Mouse (Mus musculus): ENCODE data around the gene Slc9a6. TPM values are rescaled to one million over a fixed set of nuclear protein-coding genes. Genes with fewer than 3 reads are reported as not detected.

Slc9a6 gene
- polyA plus RNA-seq, 1 experiment from 2014 or later, result 12.1 TPM

DNA sequence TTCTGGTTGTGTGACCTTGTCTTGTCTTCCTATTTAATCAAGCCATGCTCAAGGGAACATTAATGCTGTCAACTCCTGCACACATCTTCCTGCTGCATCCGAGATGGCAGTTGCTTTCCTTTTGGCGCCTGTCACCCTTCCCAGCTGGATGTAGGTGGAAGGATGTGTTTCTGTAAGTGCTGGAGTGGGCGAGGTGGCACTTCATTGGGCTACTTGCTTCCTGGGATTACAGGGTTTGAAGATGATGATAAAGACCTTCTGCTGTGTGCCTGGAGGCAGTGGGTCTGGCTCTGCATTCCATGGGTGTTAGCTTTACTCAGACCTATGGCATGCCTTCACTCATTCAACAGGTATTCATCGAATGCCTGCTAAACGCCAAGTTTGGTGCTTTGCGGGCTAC, 68.2 kb downstream of the Slc9a6 start:
- no peak overlapping the region for H3K9ac ChIP-seq (ENCODE audit: low read length)
- no peaks in the 10 kb centered on the region for H3K27me3 ChIP-seq (ENCODE audit: control insufficient read depth, insufficient read depth, low read length)
- ATAC-seq (replicated peaks; ENCODE audit: low FRiP score), result no peak

DNA sequence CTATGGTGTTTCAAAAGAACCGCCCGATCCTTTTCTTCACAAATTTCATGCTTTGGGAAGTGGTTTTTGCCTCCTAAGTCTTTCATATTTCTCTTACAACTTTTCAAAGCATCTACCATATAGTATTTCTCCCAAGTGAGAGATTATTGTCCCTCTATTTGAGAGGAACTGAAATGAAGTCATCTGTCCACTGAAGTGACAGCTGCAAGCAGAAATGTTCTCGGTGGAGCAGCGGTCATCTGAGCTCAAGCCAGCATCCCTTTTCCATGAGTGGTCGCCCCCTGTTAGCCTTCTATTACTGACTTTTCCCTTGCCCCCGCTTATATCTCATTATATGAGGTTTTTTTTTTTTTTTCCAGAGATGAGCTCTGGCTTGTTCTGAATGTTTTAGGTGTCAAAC, 69.5 kb downstream of the Slc9a6 start:
- no peak for ATAC-seq (replicated peaks; ENCODE audit: low FRiP score)

More for the DNA sequence above, 68.2 kb downstream of the Slc9a6 start:
- no peaks in the 10 kb centered on the region for H3K36me3 ChIP-seq (ENCODE audit: control insufficient read depth, insufficient read depth, low read length)
- no peaks in the 10 kb centered on the region for H3K4me1 ChIP-seq (replicated peaks; ENCODE audit: control insufficient read depth, insufficient read depth, low read length)
- no peak overlapping the region for H3K4me2 ChIP-seq (ENCODE audit: low read depth, low read length, severe bottlenecking)
- no peak for DNase-seq (ENCODE audit: low spot score)
- H3K4me3 ChIP-seq (ENCODE audit: low read depth, low read length), result no peak overlapping the region
- H3K27ac ChIP-seq (ENCODE audit: low read depth, low read length), result no peak overlapping the region
- 88% methylated on average over 6 of the region's 6 CpGs for WGBS
- H3K9me3 ChIP-seq (ENCODE audit: control insufficient read depth, low read length), result no peaks in the 10 kb centered on the region

DNA sequence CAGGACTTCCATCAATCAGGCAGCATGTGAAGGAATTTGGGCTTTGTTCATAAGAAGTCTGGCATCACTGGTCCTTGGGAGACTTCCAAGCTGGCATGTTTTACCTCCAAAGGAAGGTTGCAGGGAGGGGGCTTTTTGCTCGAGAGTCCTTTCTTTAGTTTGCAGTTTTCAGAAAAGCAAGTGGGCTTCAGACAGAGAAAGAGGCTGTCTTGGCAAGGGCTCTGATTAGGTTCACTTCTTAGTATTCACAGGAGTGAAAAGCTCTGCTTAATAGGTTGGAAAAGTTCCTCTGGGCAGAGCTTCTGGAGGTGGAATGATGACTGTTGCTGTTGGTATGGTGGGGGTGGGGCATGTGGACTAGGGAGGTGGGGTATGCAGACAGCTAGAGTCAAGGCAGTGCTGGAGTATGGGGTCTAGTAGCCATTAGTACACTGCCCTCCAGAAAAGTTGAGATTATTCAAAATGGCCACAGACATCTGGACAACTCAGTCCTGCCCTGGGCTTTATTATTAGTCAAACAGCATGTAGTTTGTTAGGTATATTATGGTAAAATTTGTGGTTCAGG, 72.7 kb downstream of the Slc9a6 start:
- H3K4me2 ChIP-seq (ENCODE audit: low read depth, low read length, severe bottlenecking), result no peak overlapping the region
- DNase-seq (ENCODE audit: low spot score) (no peak), ATAC-seq (replicated peaks; ENCODE audit: low FRiP score) (no peak)
- H3K36me3 ChIP-seq (ENCODE audit: control insufficient read depth, insufficient read depth, low read length), result no peaks in the 10 kb centered on the region
- WGBS, result 57% methylated on average over 1 of the region's 1 CpGs
- H3K9me3 ChIP-seq (ENCODE audit: control insufficient read depth, low read length), result no peaks in the 10 kb centered on the region
- no peaks in the 10 kb centered on the region for H3K27me3 ChIP-seq (ENCODE audit: control insufficient read depth, insufficient read depth, low read length)
- H3K27ac ChIP-seq (ENCODE audit: low read depth, low read length), result no peak overlapping the region
- no peak overlapping the region for H3K4me3 ChIP-seq (ENCODE audit: low read depth, low read length)
- H3K4me1 ChIP-seq (replicated peaks; ENCODE audit: control insufficient read depth, insufficient read depth, low read length), result no peaks in the 10 kb centered on the region
- H3K9ac ChIP-seq (ENCODE audit: low read length), result no peak overlapping the region

More for the DNA sequence above, 69.5 kb downstream of the Slc9a6 start:
- Histone ChIP-seq H3K27ac (ENCODE audit: low read depth, low read length) (no peak overlapping the region), H3K9me3 (ENCODE audit: control insufficient read depth, low read length) (no peaks in the 10 kb centered on the region), H3K4me2 (ENCODE audit: low read depth, low read length, severe bottlenecking) (no peak overlapping the region), H3K9ac (ENCODE audit: low read length) (no peak overlapping the region), H3K36me3 (ENCODE audit: control insufficient read depth, insufficient read depth, low read length) (no peaks in the 10 kb centered on the region), H3K27me3 (ENCODE audit: control insufficient read depth, insufficient read depth, low read length) (no peaks in the 10 kb centered on the region), H3K4me1 (replicated peaks; ENCODE audit: control insufficient read depth, insufficient read depth, low read length) (no peaks in the 10 kb centered on the region), H3K4me3 (ENCODE audit: low read depth, low read length) (no peak overlapping the region)
- WGBS, result 93% methylated on average over 6 of the region's 6 CpGs
- DNase-seq (ENCODE audit: low spot score), result no peak

DNA sequence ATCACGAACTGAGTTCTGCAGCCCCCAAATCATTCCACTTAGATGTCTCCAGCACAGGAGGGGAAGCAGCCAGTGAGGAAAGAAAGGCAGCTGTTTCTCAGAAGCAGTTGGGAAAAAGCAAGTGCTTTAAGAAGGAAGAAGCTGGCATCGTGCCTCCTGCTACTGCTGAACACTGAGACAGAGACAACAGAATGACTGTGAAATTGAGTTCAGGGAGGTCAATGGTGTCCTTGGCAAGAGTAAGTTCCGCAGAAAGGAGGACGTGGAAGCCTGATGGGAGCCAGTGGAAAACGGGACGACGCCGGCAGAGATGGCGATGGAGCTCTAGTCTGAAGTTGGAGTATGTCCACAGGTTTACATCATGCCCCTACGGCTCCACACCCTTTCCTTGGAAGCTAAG, 74.0 kb downstream of the Slc9a6 start:
- Histone ChIP-seq H3K4me1 (replicated peaks; ENCODE audit: control insufficient read depth, insufficient read depth, low read length) (no peaks in the 10 kb centered on the region), H3K9ac (ENCODE audit: low read length) (no peak overlapping the region), H3K36me3 (ENCODE audit: control insufficient read depth, insufficient read depth, low read length) (no peaks in the 10 kb centered on the region), H3K27me3 (ENCODE audit: control insufficient read depth, insufficient read depth, low read length) (no peaks in the 10 kb centered on the region), H3K9me3 (ENCODE audit: control insufficient read depth, low read length) (no peaks in the 10 kb centered on the region), H3K4me3 (ENCODE audit: low read depth, low read length) (no peak overlapping the region), H3K4me2 (ENCODE audit: low read depth, low read length, severe bottlenecking) (no peak overlapping the region), H3K27ac (ENCODE audit: low read depth, low read length) (no peak overlapping the region)
- ATAC-seq (replicated peaks; ENCODE audit: low FRiP score) (no peak), DNase-seq (ENCODE audit: low spot score) (no peak)
- WGBS, result 95% methylated on average over 10 of the region's 10 CpGs

DNA sequence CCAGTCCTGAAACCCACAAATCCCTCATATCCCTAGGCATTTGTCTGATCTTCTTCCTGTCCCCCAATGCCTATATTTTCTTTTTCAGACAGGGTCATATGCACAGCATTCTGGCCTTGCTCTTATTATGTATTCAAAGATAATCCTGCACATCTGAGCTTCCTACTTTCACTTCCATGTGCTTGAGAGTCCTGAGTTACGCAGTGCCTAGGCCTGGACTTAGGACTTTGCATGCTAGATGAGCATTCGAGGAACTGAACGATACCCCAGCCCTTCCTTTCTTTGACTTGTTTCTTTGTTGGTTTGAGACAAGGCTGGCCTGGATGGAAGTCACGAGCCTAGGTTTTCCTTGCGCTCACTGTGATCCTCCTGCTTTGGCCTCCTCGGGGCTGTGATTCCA, 83.0 kb downstream of the Slc9a6 start:
- Histone ChIP-seq H3K4me3 (ENCODE audit: low read depth, low read length) (no peak overlapping the region), H3K27me3 (ENCODE audit: control insufficient read depth, insufficient read depth, low read length) (no peaks in the 10 kb centered on the region), H3K27ac (ENCODE audit: low read depth, low read length) (no peak overlapping the region), H3K36me3 (ENCODE audit: control insufficient read depth, insufficient read depth, low read length) (no peaks in the 10 kb centered on the region), H3K9ac (ENCODE audit: low read length) (no peak overlapping the region), H3K9me3 (ENCODE audit: control insufficient read depth, low read length) (no peaks in the 10 kb centered on the region), H3K4me1 (replicated peaks; ENCODE audit: control insufficient read depth, insufficient read depth, low read length) (no peaks in the 10 kb centered on the region), H3K4me2 (ENCODE audit: low read depth, low read length, severe bottlenecking) (no peak overlapping the region)
- DNase-seq (ENCODE audit: low spot score) (no peak), ATAC-seq (replicated peaks; ENCODE audit: low FRiP score) (no peak)
- 89% methylated on average over 6 of the region's 6 CpGs for WGBS

DNA sequence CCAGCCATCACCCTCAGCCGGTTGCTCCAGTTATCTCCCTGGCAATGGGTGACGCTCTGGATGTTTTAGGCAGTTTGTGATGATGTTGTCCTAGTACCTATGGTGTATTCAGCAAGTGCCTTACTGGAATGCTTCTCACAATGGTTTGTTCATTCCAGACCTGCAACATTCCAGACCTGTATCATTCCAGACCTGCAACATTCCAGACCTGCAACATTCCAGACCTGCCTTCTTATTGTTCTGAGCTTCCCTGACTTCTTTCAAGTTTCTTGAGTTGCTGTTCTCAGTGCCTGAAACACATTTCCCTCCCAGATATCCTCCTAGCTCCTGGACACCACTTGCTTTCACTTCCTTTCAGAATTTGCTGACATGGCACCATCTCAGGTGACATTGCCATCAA, 85.0 kb downstream of the Slc9a6 start:
- WGBS, result 89% methylated on average over 2 of the region's 2 CpGs
- Histone ChIP-seq H3K4me1 (replicated peaks; ENCODE audit: control insufficient read depth, insufficient read depth, low read length) (no peaks in the 10 kb centered on the region), H3K9ac (ENCODE audit: low read length) (no peak overlapping the region), H3K4me2 (ENCODE audit: low read depth, low read length, severe bottlenecking) (no peak overlapping the region), H3K9me3 (ENCODE audit: control insufficient read depth, low read length) (no peaks in the 10 kb centered on the region), H3K27ac (ENCODE audit: low read depth, low read length) (no peak overlapping the region), H3K36me3 (ENCODE audit: control insufficient read depth, insufficient read depth, low read length) (no peaks in the 10 kb centered on the region), H3K27me3 (ENCODE audit: control insufficient read depth, insufficient read depth, low read length) (no peaks in the 10 kb centered on the region), H3K4me3 (ENCODE audit: low read depth, low read length) (no peak overlapping the region)
- ATAC-seq (replicated peaks; ENCODE audit: low FRiP score), result no peak
- no peak for DNase-seq (ENCODE audit: low spot score)

DNA sequence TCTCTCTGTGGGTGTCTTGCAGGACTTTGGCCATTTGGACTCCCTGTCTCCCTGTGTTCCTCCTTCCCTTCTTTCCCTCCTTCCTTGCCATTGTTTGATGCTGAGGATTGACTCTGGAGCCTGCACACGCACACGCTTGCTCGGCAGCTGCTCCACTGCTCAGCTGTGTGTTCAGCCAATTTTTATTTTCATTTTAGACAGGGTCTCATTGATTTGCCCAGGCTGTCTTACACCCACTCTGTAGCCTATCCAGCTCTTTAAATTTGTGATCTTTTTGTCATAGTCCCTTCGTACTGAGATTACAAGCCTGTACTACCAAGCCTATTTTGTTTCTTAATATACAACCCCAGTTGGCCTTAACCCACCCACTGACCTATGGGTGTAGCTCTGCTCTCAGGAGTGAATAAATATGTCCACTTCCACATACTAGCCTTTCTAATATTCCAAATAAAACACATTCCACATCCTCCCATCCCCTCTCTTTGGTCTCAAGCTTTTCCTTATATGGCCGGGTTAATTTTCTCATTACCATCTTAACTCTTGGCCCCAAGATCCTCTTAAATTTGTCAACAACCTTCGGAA, 87.7 kb downstream of the Slc9a6 start:
- H3K27ac ChIP-seq (ENCODE audit: low read depth, low read length), result no peak overlapping the region
- H3K9ac ChIP-seq (ENCODE audit: low read length), result no peak overlapping the region
- no peak overlapping the region for H3K4me3 ChIP-seq (ENCODE audit: low read depth, low read length)
- WGBS, result 84% methylated on average over 6 of the region's 6 CpGs
- no peaks in the 10 kb centered on the region for H3K9me3 ChIP-seq (ENCODE audit: control insufficient read depth, low read length)
- no peaks in the 10 kb centered on the region for H3K27me3 ChIP-seq (ENCODE audit: control insufficient read depth, insufficient read depth, low read length)
- no peaks in the 10 kb centered on the region for H3K4me1 ChIP-seq (replicated peaks; ENCODE audit: control insufficient read depth, insufficient read depth, low read length)
- H3K4me2 ChIP-seq (ENCODE audit: low read depth, low read length, severe bottlenecking), result no peak overlapping the region
- no peaks in the 10 kb centered on the region for H3K36me3 ChIP-seq (ENCODE audit: control insufficient read depth, insufficient read depth, low read length)
- no peak for DNase-seq (ENCODE audit: low spot score)
- no peak for ATAC-seq (replicated peaks; ENCODE audit: low FRiP score)

DNA sequence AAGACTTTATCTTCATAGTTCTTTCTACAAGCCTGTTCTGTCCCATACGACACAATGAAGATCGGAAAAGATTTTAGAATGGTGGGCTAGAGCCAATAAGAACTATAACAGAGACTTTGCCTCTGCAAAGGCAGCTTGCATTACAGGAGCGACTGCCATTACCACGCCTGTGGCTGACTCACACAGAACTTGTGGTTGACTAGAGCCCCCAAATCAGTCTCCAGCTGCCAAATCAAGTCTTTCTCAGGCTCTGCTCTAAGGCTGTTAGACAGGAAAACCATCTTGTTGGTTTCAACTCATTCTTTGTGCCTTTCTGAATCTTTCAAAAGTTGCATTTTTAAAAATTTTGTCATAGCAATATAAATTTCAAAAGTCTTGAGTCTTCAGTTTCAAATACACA, 88.3 kb downstream of the Slc9a6 start:
- DNase-seq (ENCODE audit: low spot score), result no peak
- H3K27me3 ChIP-seq (ENCODE audit: control insufficient read depth, insufficient read depth, low read length), result no peaks in the 10 kb centered on the region
- WGBS, result 87% methylated on average over 4 of the region's 4 CpGs
- no peak overlapping the region for H3K9ac ChIP-seq (ENCODE audit: low read length)
- H3K4me1 ChIP-seq (replicated peaks; ENCODE audit: control insufficient read depth, insufficient read depth, low read length), result no peaks in the 10 kb centered on the region
- ATAC-seq (replicated peaks; ENCODE audit: low FRiP score), result no peak
- H3K9me3 ChIP-seq (ENCODE audit: control insufficient read depth, low read length), result no peaks in the 10 kb centered on the region
- no peak overlapping the region for H3K4me2 ChIP-seq (ENCODE audit: low read depth, low read length, severe bottlenecking)
- no peak overlapping the region for H3K4me3 ChIP-seq (ENCODE audit: low read depth, low read length)
- H3K36me3 ChIP-seq (ENCODE audit: control insufficient read depth, insufficient read depth, low read length), result no peaks in the 10 kb centered on the region
- H3K27ac ChIP-seq (ENCODE audit: low read depth, low read length), result no peak overlapping the region

DNA sequence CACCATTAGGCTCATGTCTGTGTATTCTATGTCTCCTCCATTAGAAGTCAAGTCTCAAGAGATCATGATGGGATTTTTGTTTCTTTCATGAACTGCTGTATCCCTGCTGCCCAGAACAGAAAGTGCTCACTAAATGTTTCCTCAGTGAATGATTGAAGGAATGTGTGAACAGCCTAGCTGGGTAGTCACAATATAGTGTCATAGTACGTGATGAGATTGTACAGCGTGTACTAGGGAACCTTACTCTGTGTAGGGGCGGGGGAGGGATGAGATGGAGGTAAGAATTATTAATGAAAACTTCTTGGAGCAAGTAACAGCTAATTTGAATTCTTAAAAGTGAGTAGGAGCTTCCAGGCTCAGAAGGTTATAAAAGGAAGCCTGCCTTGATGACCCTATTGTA, 91.7 kb downstream of the Slc9a6 start:
- H3K4me2 ChIP-seq (ENCODE audit: low read depth, low read length, severe bottlenecking), result no peak overlapping the region
- H3K27me3 ChIP-seq (ENCODE audit: control insufficient read depth, insufficient read depth, low read length), result no peaks in the 10 kb centered on the region
- no peaks in the 10 kb centered on the region for H3K36me3 ChIP-seq (ENCODE audit: control insufficient read depth, insufficient read depth, low read length)
- WGBS, result 87% methylated on average over 3 of the region's 3 CpGs
- H3K4me1 ChIP-seq (replicated peaks; ENCODE audit: control insufficient read depth, insufficient read depth, low read length), result no peaks in the 10 kb centered on the region
- no peak overlapping the region for H3K9ac ChIP-seq (ENCODE audit: low read length)
- ATAC-seq (replicated peaks; ENCODE audit: low FRiP score) (no peak), DNase-seq (ENCODE audit: low spot score) (no peak)
- no peaks in the 10 kb centered on the region for H3K9me3 ChIP-seq (ENCODE audit: control insufficient read depth, low read length)
- no peak overlapping the region for H3K27ac ChIP-seq (ENCODE audit: low read depth, low read length)
- H3K4me3 ChIP-seq (ENCODE audit: low read depth, low read length), result no peak overlapping the region

All from forebrain, embryonic 11.5 days (tissue).